Mouse (Mus musculus): Measurements from ENCODE around the gene Cdh5.

DNA sequence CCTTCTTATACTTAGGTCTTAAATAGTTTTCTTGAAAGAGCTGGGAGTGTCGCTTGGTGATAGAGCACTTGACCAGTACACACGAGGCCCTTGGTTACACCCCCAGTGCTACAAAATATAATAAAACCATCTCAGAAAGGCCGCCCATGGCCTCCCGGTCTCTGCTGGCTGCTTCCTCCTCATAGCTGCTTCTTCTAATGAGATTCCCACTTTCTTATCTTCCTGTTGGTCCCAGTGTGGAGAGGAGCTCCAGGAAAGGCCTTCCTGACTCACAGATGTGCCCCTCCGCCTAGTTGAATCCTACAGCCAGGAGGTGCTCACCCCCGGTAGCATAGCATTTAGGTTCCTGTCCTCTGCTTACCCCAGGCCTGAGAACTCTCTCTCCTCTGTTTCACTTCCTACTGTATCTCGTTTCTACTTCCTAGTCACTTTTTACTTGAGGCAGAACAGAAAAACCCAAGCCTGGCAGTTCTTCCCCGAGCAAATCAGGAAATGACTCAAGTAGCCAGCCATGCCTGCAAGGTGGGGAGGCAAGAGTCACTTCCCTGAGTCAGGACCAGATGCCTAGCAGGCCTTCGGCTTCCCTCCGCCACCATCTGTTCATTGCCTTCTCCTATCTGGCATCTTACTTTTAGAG is 9.2 kb downstream of the Cdh5 start:
- TF ChIP-seq EP300 (IDR thresholded peaks at IDR 0.05; ENCODE audit: insufficient read depth, low read depth, low read length) (no peak), CTCF (IDR thresholded peaks at IDR 0.05; ENCODE audit: low read depth, low read length) (no peak)
